In the genomic region with DNA sequence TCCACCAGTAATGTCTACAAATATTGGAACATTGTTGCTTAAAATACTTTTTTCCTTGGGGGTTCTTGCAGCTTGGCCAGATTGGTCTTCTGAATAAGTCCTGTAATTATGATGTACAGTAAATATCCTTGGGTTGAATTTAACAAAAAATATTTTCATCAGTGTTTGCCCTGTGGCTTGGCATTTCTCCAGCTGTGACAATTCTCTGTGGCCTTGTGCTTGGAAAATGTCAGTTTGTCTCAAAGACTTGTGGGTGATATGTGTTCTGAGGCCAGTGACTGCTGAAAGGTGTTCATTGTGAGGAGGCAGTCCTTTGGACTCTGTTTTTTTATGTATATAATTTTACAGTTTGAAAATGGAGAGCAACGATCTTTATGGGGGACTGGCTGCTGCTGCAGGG, we compare ENCODE assay signal across 26 mouse cellular contexts. TPM values are rescaled to one million over a fixed set of nuclear protein-coding genes. Genes with fewer than 3 reads are reported as not detected.
DNase-seq lines count a peak whose midpoint lies in the region; TF ChIP-seq lines count a peak whose summit lies in the region.
"Had no signal": no experiment of that assay in that cellular context is flagged by ENCODE, and none has a peak within 500 bp of the region (broad histone marks: within the 10 kb centered on the region; RNA-seq: fewer than 3 reads in every experiment).

No protein-coding gene starts in this region.

- no peak for TF ChIP-seq POLR2A in heart, adult 2 months (IDR thresholded peaks at IDR 0.05; ENCODE audit: insufficient read depth, low read depth, low read length)

- no peak overlapping the region for H3K9ac ChIP-seq in heart, adult 2 months (ENCODE audit: low read depth, low read length)
- H3K9ac ChIP-seq: hindbrain, embryonic 13.5 days; limb, embryonic 15.5 days; liver, embryonic 14.5 days; midbrain, embryonic 15.5 days; neural tube, embryonic 15.5 days had no signal

- no peak for TF ChIP-seq CTCF in heart, adult 2 months (IDR thresholded peaks at IDR 0.05)

- no peak for TF ChIP-seq EP300 in heart, adult 2 months (IDR thresholded peaks at IDR 0.05; ENCODE audit: insufficient read depth, low read depth, low read length)

- intact Hi-C loops in heart, adult 2 months (cut with DNase I) = no loop called here
- intact Hi-C loops in gastrocnemius, postnatal 14 days (cut with DNase I; ENCODE audit: low total_unique reads) = no loop called here

- 90% methylated on average over 1 of the region's 1 CpGs for WGBS in heart, adult 2 months

- DNase-seq in ovary, postnatal 36 days (ENCODE audit: low spot score) = peak; percentile 26
- no peak for DNase-seq in ovary, postnatal 10 days (ENCODE audit: low spot score)
- peak; percentile 83 for DNase-seq in adrenal gland, adult 2 months
- peak; percentile 78 to 83 for DNase-seq in adrenal gland, postnatal 36 days
- no peak for DNase-seq in heart, adult 2 months
- DNase-seq in gastrocnemius, postnatal 14 days = no peak
- no peak for DNase-seq in thymus, postnatal 14 days
- DNase-seq: B cell, adult 2 months; cerebellum, adult 11-12 months; gastrocnemius, postnatal 10 days; heart, postnatal 36 days; kidney, adult 8-10 months; kidney, postnatal 4 days; layer of hippocampus, postnatal 36 days; lung, adult 2 months; lung, postnatal 10 days had no signal

- H3K4me3 ChIP-seq in heart, adult 2 months = no peak overlapping the region
- H3K4me3 ChIP-seq: erythroblast, embryonic 14.5 days; heart, embryonic 10.5 days; hindbrain, embryonic 13.5 days; limb, embryonic 10.5 days; limb, embryonic 15.5 days; midbrain, embryonic 15.5 days; neural tube, embryonic 15.5 days had no signal

- H3K79me2 ChIP-seq in heart, adult 2 months (replicated peaks; ENCODE audit: control insufficient read depth, insufficient read depth, low read length) = no peaks in the 10 kb centered on the region

- no peaks in the 10 kb centered on the region for H3K4me1 ChIP-seq in heart, adult 2 months (ENCODE audit: control insufficient read depth, insufficient read depth, low read length)
- H3K4me1 ChIP-seq: heart, embryonic 10.5 days; limb, embryonic 10.5 days; limb, embryonic 15.5 days; midbrain, embryonic 15.5 days; neural tube, embryonic 15.5 days had no signal

- no peaks in the 10 kb centered on the region for H3K36me3 ChIP-seq in heart, adult 2 months (ENCODE audit: control insufficient read depth, insufficient read depth, low read length)
- H3K36me3 ChIP-seq: midbrain, embryonic 15.5 days had no signal

- H3K27ac ChIP-seq in heart, adult 2 months = no peak overlapping the region
- H3K27ac ChIP-seq: heart, embryonic 10.5 days; hindbrain, embryonic 13.5 days; kidney, postnatal 0 days; limb, embryonic 10.5 days; limb, embryonic 15.5 days; liver, embryonic 14.5 days; macrophage; midbrain, embryonic 15.5 days; neural tube, embryonic 15.5 days had no signal

- H3K27me3 ChIP-seq in heart, adult 2 months (ENCODE audit: control insufficient read depth, insufficient read depth, low read length) = no peaks in the 10 kb centered on the region
- H3K27me3 ChIP-seq: hindbrain, embryonic 13.5 days; limb, embryonic 15.5 days; midbrain, embryonic 15.5 days; neural tube, embryonic 15.5 days had no signal

RNA-seq across cellular contexts. Expression of gene Hddc2, which starts 16.3 kb away (rescaled TPM):
- 10 to 100 TPM; 32.9 to 37.3 TPM for total RNA-seq in adrenal gland, adult 2 months (2021)
- polyA plus RNA-seq in adrenal gland, adult 2 months (2012; rRNA removed) = 3.6 and 3.7 TPM in 2 replicates
- 10 to 100 TPM; 21.1 to 42.4 TPM for total RNA-seq in adrenal gland, postnatal 36 days (2021)
- total RNA-seq in heart, adult 2 months (2021) = 1 to 10 TPM; 5.8 to 7.3 TPM
- polyA plus RNA-seq in heart, adult 2 months (2012; rRNA removed) = 2.1 and 4.5 TPM in 2 replicates
- total RNA-seq in gastrocnemius, postnatal 14 days (2021) = 10 to 100 TPM; 15.2 to 18.0 TPM
- polyA plus RNA-seq: erythroblast, embryonic 14.5 days had no signal

Comparison
In these comparisons a context has a peak if more than half of its experiments do, and no peak if none do; other contexts are left out.
1. DNase-seq: peak in ovary, postnatal 36 days (single experiment), adrenal gland, adult 2 months (single experiment) and adrenal gland, postnatal 36 days (2 of 2); none in ovary, postnatal 10 days (single experiment), heart, adult 2 months (0 of 2), gastrocnemius, postnatal 14 days (single experiment) and thymus, postnatal 14 days (single experiment).